Mouse (Mus musculus) ES-Bruce4 (cell line): ENCODE results near the gene Mtf1.

Source experiments
- CTCF ChIP-seq: IDR thresholded peaks from one replicate; pipeline ENCODE4 v1.8.1; 2011; ENCODE audit warnings: low read depth, low read length
- EP300 ChIP-seq: IDR thresholded peaks from 2 replicates; pipeline ENCODE4 v1.6.1; 2011; ENCODE audit warnings: low read depth, low read length; ENCODE audit not compliant: insufficient read depth

DNA sequence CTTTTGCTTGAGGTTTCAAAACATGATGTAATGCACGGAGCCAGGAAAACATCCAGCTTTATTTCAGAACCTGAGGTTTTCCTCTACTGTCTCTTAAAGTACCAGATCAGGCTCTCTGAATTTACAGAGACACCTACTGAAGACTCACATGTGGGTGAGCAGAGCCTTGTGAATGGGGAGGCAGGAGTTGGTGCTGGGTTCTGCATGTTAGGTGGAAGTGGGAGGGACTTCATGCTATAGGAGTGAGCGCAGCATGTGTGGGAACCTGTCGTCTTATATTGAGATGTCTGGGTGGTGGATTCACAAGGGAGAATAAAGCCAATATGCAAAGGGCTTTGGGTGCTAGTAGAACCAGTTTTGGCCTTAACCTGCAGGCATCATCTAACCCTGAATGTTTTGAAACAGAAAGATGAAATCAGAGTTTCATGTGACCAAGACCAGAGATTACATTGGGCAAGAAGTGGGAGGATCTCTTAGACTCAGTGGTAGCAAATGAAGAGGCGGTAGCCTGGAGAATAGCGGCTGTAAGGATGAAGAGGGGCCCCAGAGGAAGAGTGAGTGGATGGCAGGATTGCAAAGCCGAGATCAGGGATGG lies 38.9 kb upstream of the Mtf1 start:
- TF ChIP-seq CTCF (no peak), EP300 (no peak)
